Mouse (Mus musculus): Measurements from ENCODE around the gene Gm28230. TPM values are rescaled to one million over a fixed set of nuclear protein-coding genes. Genes with fewer than 3 reads are reported as not detected.

Gene Gm28230
- total and polyA plus RNA-seq, 3 experiments, result 0.04 to 0.14 TPM; not detected in 1

GRCm38 (mm10) chr2:74753175-74753523 is 26.6 kb downstream of the Gm28230 start:
- peaks cover 34% of the 10 kb centered on the region for H3K27me3 ChIP-seq (ENCODE audit: control insufficient read depth, insufficient read depth, low read length)
- no peak for DNase-seq
- H3K79me2 ChIP-seq (replicated peaks; ENCODE audit: control insufficient read depth, insufficient read depth, low read length), result no peaks in the 10 kb centered on the region
- WGBS, result 5% methylated on average over 25 of the region's 25 CpGs
- TF ChIP-seq EP300 (IDR thresholded peaks at IDR 0.05; ENCODE audit: insufficient read depth, low read depth, low read length) (no peak), POLR2A (IDR thresholded peaks at IDR 0.05; ENCODE audit: insufficient read depth, low read depth, low read length) (no peak), CTCF (IDR thresholded peaks at IDR 0.05) (no peak)
- no peaks in the 10 kb centered on the region for H3K36me3 ChIP-seq (ENCODE audit: control insufficient read depth, insufficient read depth, low read length)
- no peak overlapping the region for H3K9ac ChIP-seq (ENCODE audit: low read depth, low read length)
- intact Hi-C loops (cut with DNase I), result no loop called here
- H3K27ac ChIP-seq, result no peak overlapping the region
- no peak overlapping the region for H3K4me3 ChIP-seq
- H3K4me1 ChIP-seq (ENCODE audit: control insufficient read depth, insufficient read depth, low read length), result no peaks in the 10 kb centered on the region

- no peak for DNase-seq
- H3K36me3 ChIP-seq (ENCODE audit: control insufficient read depth, insufficient read depth, low read length), result no peaks in the 10 kb centered on the region
- intact Hi-C loops (cut with DNase I), result no loop called here
Measured at GRCm38 (mm10) chr2:74753711-74754110, 27.2 kb downstream of the Gm28230 start.

GRCm38 (mm10) chr2:74760146-74760545 is 33.6 kb downstream of the Gm28230 start:
- no peak overlapping the region for H3K9ac ChIP-seq (ENCODE audit: low read depth, low read length)
- 4% methylated on average over 1 of the region's 1 CpGs for WGBS
- no peak overlapping the region for H3K27ac ChIP-seq
- no peak for DNase-seq
- H3K27me3 ChIP-seq (ENCODE audit: control insufficient read depth, insufficient read depth, low read length), result peaks cover 21% of the 10 kb centered on the region
- no peak overlapping the region for H3K4me3 ChIP-seq
- no peaks in the 10 kb centered on the region for H3K36me3 ChIP-seq (ENCODE audit: control insufficient read depth, insufficient read depth, low read length)
- TF ChIP-seq EP300 (IDR thresholded peaks at IDR 0.05; ENCODE audit: insufficient read depth, low read depth, low read length) (no peak), POLR2A (IDR thresholded peaks at IDR 0.05; ENCODE audit: insufficient read depth, low read depth, low read length) (no peak), CTCF (IDR thresholded peaks at IDR 0.05) (no peak)
- intact Hi-C loops (cut with DNase I), result no loop called here
- H3K79me2 ChIP-seq (replicated peaks; ENCODE audit: control insufficient read depth, insufficient read depth, low read length), result no peaks in the 10 kb centered on the region
- H3K4me1 ChIP-seq (ENCODE audit: control insufficient read depth, insufficient read depth, low read length), result no peaks in the 10 kb centered on the region; the same call in 1 of the 2 replicates

More at GRCm38 (mm10) chr2:74753711-74754110, 27.2 kb downstream of the Gm28230 start:
- no peak overlapping the region for H3K4me3 ChIP-seq
- no peak for TF ChIP-seq CTCF (IDR thresholded peaks at IDR 0.05)
- no peak for TF ChIP-seq POLR2A (IDR thresholded peaks at IDR 0.05; ENCODE audit: insufficient read depth, low read depth, low read length)
- TF ChIP-seq EP300 (IDR thresholded peaks at IDR 0.05; ENCODE audit: insufficient read depth, low read depth, low read length), result no peak
- H3K9ac ChIP-seq (ENCODE audit: low read depth, low read length), result no peak overlapping the region
- 45% methylated on average over 5 of the region's 5 CpGs for WGBS
- no peaks in the 10 kb centered on the region for H3K4me1 ChIP-seq (ENCODE audit: control insufficient read depth, insufficient read depth, low read length)
- H3K27ac ChIP-seq, result no peak overlapping the region
- peaks cover 32% of the 10 kb centered on the region for H3K27me3 ChIP-seq (ENCODE audit: control insufficient read depth, insufficient read depth, low read length)
- no peaks in the 10 kb centered on the region for H3K79me2 ChIP-seq (replicated peaks; ENCODE audit: control insufficient read depth, insufficient read depth, low read length)

GRCm38 (mm10) chr2:74761941-74762340 is 35.4 kb downstream of the Gm28230 start:
- Histone ChIP-seq H3K79me2 (replicated peaks; ENCODE audit: control insufficient read depth, insufficient read depth, low read length) (no peaks in the 10 kb centered on the region), H3K4me1 (ENCODE audit: control insufficient read depth, insufficient read depth, low read length) (no peaks in the 10 kb centered on the region; the same call in 1 of the 2 replicates), H3K4me3 (no peak overlapping the region), H3K27ac (no peak overlapping the region), H3K36me3 (ENCODE audit: control insufficient read depth, insufficient read depth, low read length) (no peaks in the 10 kb centered on the region), H3K9ac (ENCODE audit: low read depth, low read length) (no peak overlapping the region), H3K27me3 (ENCODE audit: control insufficient read depth, insufficient read depth, low read length) (peaks cover 21% of the 10 kb centered on the region)
- TF ChIP-seq POLR2A (IDR thresholded peaks at IDR 0.05; ENCODE audit: insufficient read depth, low read depth, low read length), result no peak
- no peak for TF ChIP-seq EP300 (IDR thresholded peaks at IDR 0.05; ENCODE audit: insufficient read depth, low read depth, low read length)
- TF ChIP-seq CTCF (IDR thresholded peaks at IDR 0.05), result no peak
- DNase-seq, result no peak
- WGBS, result 8% methylated on average over 13 of the region's 13 CpGs
- intact Hi-C loops (cut with DNase I), result no loop called here

DNA sequence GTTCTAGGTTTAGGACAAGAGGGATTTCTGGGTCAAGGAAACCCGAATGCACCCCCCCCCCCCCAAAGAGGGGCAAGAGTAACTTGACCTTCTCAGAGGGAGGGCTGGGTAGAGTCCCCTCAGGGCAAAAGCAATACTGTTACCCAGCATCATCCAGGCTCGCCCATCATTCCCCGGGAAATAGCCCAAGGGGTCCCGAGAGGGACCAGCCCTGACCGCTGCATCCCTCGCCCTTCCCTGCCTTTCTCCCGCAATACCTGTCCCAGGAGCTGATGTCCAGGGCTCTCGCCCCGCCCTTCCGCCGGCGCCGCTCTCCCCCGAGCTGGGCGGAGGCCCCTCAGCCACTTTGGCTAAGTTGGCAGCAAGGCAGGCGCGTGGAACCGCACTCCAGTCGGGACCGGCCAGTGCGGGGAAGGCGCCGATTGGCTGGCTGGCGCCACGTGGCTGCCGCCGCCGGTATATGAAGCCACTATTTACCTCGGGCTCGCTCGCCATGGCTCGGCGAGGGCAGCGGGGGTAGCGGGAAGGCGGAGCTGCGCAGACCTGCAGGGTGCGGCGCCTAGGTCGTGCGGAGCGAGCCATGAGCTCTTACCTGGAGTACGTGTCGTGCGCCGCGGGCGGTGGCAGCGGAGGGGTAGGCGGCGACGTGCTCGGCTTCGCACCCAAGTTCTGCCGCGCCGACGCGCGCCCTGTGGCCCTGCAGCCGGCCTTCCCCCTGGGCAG is 36.2 kb downstream of the Gm28230 start, which contains the start of gene Hoxd1:
Gene Hoxd1 (plus strand): TSS at position 459 of the 723 bp plus-strand sequence.
- 1% methylated on average over 61 of the region's 61 CpGs for WGBS
- Histone ChIP-seq H3K36me3 (ENCODE audit: control insufficient read depth, insufficient read depth, low read length) (no peaks in the 10 kb centered on the region), H3K9ac (ENCODE audit: low read depth, low read length) (peak within 1 kb of the TSS; percentile 41), H3K27ac (no peak within 1 kb of the TSS), H3K4me1 (ENCODE audit: control insufficient read depth, insufficient read depth, low read length) (no peaks in the 10 kb centered on the region; the same call in 1 of the 2 replicates), H3K4me3 (peak within 1 kb of the TSS; percentile 41), H3K27me3 (ENCODE audit: control insufficient read depth, insufficient read depth, low read length) (peaks cover 20% of the 10 kb centered on the region), H3K79me2 (replicated peaks; ENCODE audit: control insufficient read depth, insufficient read depth, low read length) (no peaks in the 10 kb centered on the region)
- TF ChIP-seq EP300 (IDR thresholded peaks at IDR 0.05; ENCODE audit: insufficient read depth, low read depth, low read length) (no peak), CTCF (IDR thresholded peaks at IDR 0.05) (no peak), POLR2A (IDR thresholded peaks at IDR 0.05; ENCODE audit: insufficient read depth, low read depth, low read length) (no peak)
- intact Hi-C loops (cut with DNase I), result no loop called here
- no peak for DNase-seq

GRCm38 (mm10) chr2:74763245-74763735 is 36.8 kb downstream of the Gm28230 start:
- Histone ChIP-seq H3K9ac (ENCODE audit: low read depth, low read length) (peak overlapping the region; percentile 41; the same call in 1 of the 2 replicates), H3K4me1 (ENCODE audit: control insufficient read depth, insufficient read depth, low read length) (no peaks in the 10 kb centered on the region; the same call in 1 of the 2 replicates), H3K4me3 (peak overlapping the region; percentile 41), H3K27ac (no peak overlapping the region), H3K79me2 (replicated peaks; ENCODE audit: control insufficient read depth, insufficient read depth, low read length) (no peaks in the 10 kb centered on the region), H3K36me3 (ENCODE audit: control insufficient read depth, insufficient read depth, low read length) (no peaks in the 10 kb centered on the region), H3K27me3 (ENCODE audit: control insufficient read depth, insufficient read depth, low read length) (peaks cover 20% of the 10 kb centered on the region)
- WGBS, result 2% methylated on average over 46 of the region's 53 CpGs
- TF ChIP-seq EP300 (IDR thresholded peaks at IDR 0.05; ENCODE audit: insufficient read depth, low read depth, low read length), result no peak
- TF ChIP-seq POLR2A (IDR thresholded peaks at IDR 0.05; ENCODE audit: insufficient read depth, low read depth, low read length), result no peak
- TF ChIP-seq CTCF (IDR thresholded peaks at IDR 0.05), result no peak
- intact Hi-C loops (cut with DNase I), result no loop called here
- no peak for DNase-seq
